Mouse (Mus musculus): ENCODE data around the gene Cd36. TPM values are rescaled to one million over a fixed set of nuclear protein-coding genes. Genes with fewer than 3 reads are reported as not detected.
"Not testable (repeated sequence)": the region's sequence is repeated elsewhere in the genome, so short reads cannot be mapped to it uniquely, and the experiment has no call there.

The Cd36 gene
- total and polyA plus RNA-seq, 3 experiments: 0.27 to 19.6 TPM; not detected in 1

GRCm38 (mm10) chr5:17923648-17924047 is 35.0 kb upstream of the Cd36 start:
- no peaks in the 10 kb centered on the region for H3K27me3 ChIP-seq (ENCODE audit: insufficient read depth, low read length)
- H3K9me3 ChIP-seq (replicated peaks): no peaks in the 10 kb centered on the region
- DNase-seq (ENCODE audit: low spot score) (no peak), ATAC-seq (ENCODE audit: extremely low read depth, insufficient number of reproducible peaks, low FRiP score, poor library complexity, severe bottlenecking) (no peak)
- no peak for TF ChIP-seq TAL1 (conservative IDR thresholded peaks at IDR 0.05; ENCODE audit: low read depth, low read length)
- TF ChIP-seq POLR2AphosphoS5 (IDR thresholded peaks at IDR 0.05; ENCODE audit: insufficient replicate concordance, low read depth, low read length): no peak
- TF ChIP-seq GATA1 (IDR thresholded peaks at IDR 0.05; ENCODE audit: borderline replicate concordance, low read length): no peak
- no peak for TF ChIP-seq CTCF (IDR thresholded peaks at IDR 0.05; ENCODE audit: low read depth, low read length)
- no peak for TF ChIP-seq GATA2 (IDR thresholded peaks at IDR 0.05; ENCODE audit: borderline replicate concordance, low read depth, low read length)
- H3K36me3 ChIP-seq (replicated peaks): no peaks in the 10 kb centered on the region
- no peak overlapping the region for H3K4me3 ChIP-seq (ENCODE audit: low read depth, low read length)
- H3K4me1 ChIP-seq (ENCODE audit: insufficient read depth, low read depth, low read length): peaks cover 10% of the 10 kb centered on the region

- Histone ChIP-seq H3K4me3 (ENCODE audit: low read depth, low read length) (no peak overlapping the region), H3K4me1 (ENCODE audit: insufficient read depth, low read depth, low read length) (peaks cover 4% of the 10 kb centered on the region; the same call in 1 of the 2 replicates), H3K36me3 (replicated peaks) (no peaks in the 10 kb centered on the region), H3K27me3 (ENCODE audit: insufficient read depth, low read length) (no peaks in the 10 kb centered on the region), H3K9me3 (replicated peaks) (no peaks in the 10 kb centered on the region)
- DNase-seq (ENCODE audit: low spot score): no peak
- ATAC-seq (ENCODE audit: extremely low read depth, insufficient number of reproducible peaks, low FRiP score, poor library complexity, severe bottlenecking): no peak
- no peak for TF ChIP-seq GATA2 (IDR thresholded peaks at IDR 0.05; ENCODE audit: borderline replicate concordance, low read depth, low read length)
- no peak for TF ChIP-seq POLR2AphosphoS5 (IDR thresholded peaks at IDR 0.05; ENCODE audit: insufficient replicate concordance, low read depth, low read length)
- no peak for TF ChIP-seq CTCF (IDR thresholded peaks at IDR 0.05; ENCODE audit: low read depth, low read length)
- no peak for TF ChIP-seq GATA1 (IDR thresholded peaks at IDR 0.05; ENCODE audit: borderline replicate concordance, low read length)
- TF ChIP-seq TAL1 (conservative IDR thresholded peaks at IDR 0.05; ENCODE audit: low read depth, low read length): no peak
These were observed 30.4 kb upstream of the Cd36 start for GRCm38 (mm10) chr5:17918966-17919365.

GRCm38 (mm10) chr5:17904766-17905165 is 16.2 kb upstream of the Cd36 start:
- no peaks in the 10 kb centered on the region for H3K9me3 ChIP-seq (replicated peaks)
- DNase-seq (ENCODE audit: low spot score): no peak
- no peaks in the 10 kb centered on the region for H3K36me3 ChIP-seq (replicated peaks)
- no peaks in the 10 kb centered on the region for H3K27me3 ChIP-seq (ENCODE audit: insufficient read depth, low read length)
- H3K4me1 ChIP-seq (ENCODE audit: insufficient read depth, low read depth, low read length): peaks cover 8% of the 10 kb centered on the region; the same call in 1 of the 2 replicates
- no peak for ATAC-seq (ENCODE audit: extremely low read depth, insufficient number of reproducible peaks, low FRiP score, poor library complexity, severe bottlenecking)
- no peak overlapping the region for H3K4me3 ChIP-seq (ENCODE audit: low read depth, low read length)
- TF ChIP-seq POLR2AphosphoS5 (IDR thresholded peaks at IDR 0.05; ENCODE audit: insufficient replicate concordance, low read depth, low read length): no peak
- no peak for TF ChIP-seq CTCF (IDR thresholded peaks at IDR 0.05; ENCODE audit: low read depth, low read length)
- TF ChIP-seq GATA1 (IDR thresholded peaks at IDR 0.05; ENCODE audit: borderline replicate concordance, low read length): no peak

DNA sequence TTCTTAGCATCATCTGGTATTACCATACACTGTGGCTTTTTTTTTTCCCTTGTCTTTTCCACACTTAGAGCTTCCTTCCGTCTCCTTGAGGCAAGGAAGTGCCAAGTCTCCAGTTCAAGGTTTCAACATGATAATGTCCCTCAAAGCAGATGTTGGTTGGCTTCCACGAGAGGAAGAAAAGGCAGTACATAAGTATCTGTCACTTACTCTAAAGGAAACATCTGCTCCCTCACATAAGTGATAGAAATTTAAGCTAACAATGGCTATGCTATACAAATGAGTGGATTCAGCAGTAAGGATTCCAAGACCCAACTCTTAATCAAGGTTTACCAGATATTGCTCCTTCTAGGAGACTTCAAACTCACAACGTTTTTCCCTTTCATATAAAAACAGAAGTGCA is 10.3 kb upstream of the Cd36 start:
- Histone ChIP-seq H3K27me3 (ENCODE audit: insufficient read depth, low read length) (no peaks in the 10 kb centered on the region), H3K4me3 (ENCODE audit: low read depth, low read length) (no peak overlapping the region), H3K4me1 (ENCODE audit: insufficient read depth, low read depth, low read length) (peaks cover 3% of the 10 kb centered on the region; the same call in 1 of the 2 replicates), H3K36me3 (replicated peaks) (no peaks in the 10 kb centered on the region), H3K9me3 (replicated peaks) (no peaks in the 10 kb centered on the region)
- no peak for ATAC-seq (ENCODE audit: extremely low read depth, insufficient number of reproducible peaks, low FRiP score, poor library complexity, severe bottlenecking)
- no peak for TF ChIP-seq GATA2 (IDR thresholded peaks at IDR 0.05; ENCODE audit: borderline replicate concordance, low read depth, low read length)
- no peak for TF ChIP-seq TAL1 (conservative IDR thresholded peaks at IDR 0.05; ENCODE audit: low read depth, low read length)
- TF ChIP-seq CTCF (IDR thresholded peaks at IDR 0.05; ENCODE audit: low read depth, low read length): no peak
- no peak for DNase-seq (ENCODE audit: low spot score)

DNA sequence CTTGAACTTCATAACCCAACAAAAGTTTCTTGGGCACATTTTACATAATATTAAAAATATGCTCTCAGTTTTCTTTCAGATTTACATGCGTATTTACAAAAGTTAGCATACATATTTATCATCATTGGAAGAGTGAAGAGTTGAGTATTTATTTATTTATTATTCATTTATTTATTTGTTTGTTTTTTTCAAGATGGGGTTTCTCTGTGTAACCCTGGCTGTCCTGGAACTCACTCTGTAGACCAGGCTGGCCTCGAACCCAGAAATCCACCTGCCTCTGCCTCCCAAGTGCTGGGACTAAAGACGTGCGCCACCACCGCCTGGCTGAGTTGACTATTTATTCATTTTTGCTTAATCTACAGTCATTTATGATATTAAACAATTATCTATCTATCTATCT is 9.0 kb upstream of the Cd36 start:
- not testable (repeated sequence) for H3K4me3 ChIP-seq (ENCODE audit: low read depth, low read length); ATAC-seq (ENCODE audit: extremely low read depth, insufficient number of reproducible peaks, low FRiP score, poor library complexity, severe bottlenecking); H3K4me1 ChIP-seq (ENCODE audit: insufficient read depth, low read depth, low read length); H3K36me3 ChIP-seq (replicated peaks); DNase-seq (ENCODE audit: low spot score); H3K9me3 ChIP-seq (replicated peaks); H3K27me3 ChIP-seq (ENCODE audit: insufficient read depth, low read length)

- Histone ChIP-seq H3K9me3 (replicated peaks) (no peaks in the 10 kb centered on the region), H3K4me3 (ENCODE audit: low read depth, low read length) (no peak overlapping the region), H3K27me3 (ENCODE audit: insufficient read depth, low read length) (no peaks in the 10 kb centered on the region), H3K36me3 (replicated peaks) (no peaks in the 10 kb centered on the region), H3K4me1 (ENCODE audit: insufficient read depth, low read depth, low read length) (peaks cover 6% of the 10 kb centered on the region; the same call in 1 of the 2 replicates)
- ATAC-seq (ENCODE audit: extremely low read depth, insufficient number of reproducible peaks, low FRiP score, poor library complexity, severe bottlenecking): no peak
- no peak for DNase-seq (ENCODE audit: low spot score)
- TF ChIP-seq TAL1 (conservative IDR thresholded peaks at IDR 0.05; ENCODE audit: low read depth, low read length) (no peak), GATA1 (IDR thresholded peaks at IDR 0.05; ENCODE audit: borderline replicate concordance, low read length) (no peak), POLR2AphosphoS5 (IDR thresholded peaks at IDR 0.05; ENCODE audit: insufficient replicate concordance, low read depth, low read length) (no peak), GATA2 (IDR thresholded peaks at IDR 0.05; ENCODE audit: borderline replicate concordance, low read depth, low read length) (no peak), CTCF (IDR thresholded peaks at IDR 0.05; ENCODE audit: low read depth, low read length) (no peak)
These were observed 5.1 kb upstream of the Cd36 start for GRCm38 (mm10) chr5:17893577-17894172.

DNA sequence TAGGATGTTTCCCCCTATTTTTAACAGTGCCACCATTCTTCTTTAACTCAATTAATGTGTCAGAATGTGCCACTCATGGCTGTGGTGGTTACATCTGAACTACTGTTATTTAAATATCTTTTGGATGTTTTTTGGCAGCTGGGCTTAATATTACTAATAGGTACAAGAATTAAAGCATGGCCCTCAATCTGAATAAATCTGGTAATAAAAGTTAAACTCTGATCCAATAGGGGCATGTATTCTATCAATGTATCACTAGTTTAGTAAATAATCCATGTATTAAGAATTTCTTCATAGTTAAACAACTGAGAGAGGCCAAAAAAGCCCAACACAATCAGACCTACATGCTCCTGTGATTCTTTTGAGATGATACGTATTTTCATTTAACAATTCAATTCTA is 690 bp upstream of the Cd36 start:
- Histone ChIP-seq H3K9me3 (replicated peaks) (no peaks in the 10 kb centered on the region), H3K27me3 (ENCODE audit: insufficient read depth, low read length) (no peaks in the 10 kb centered on the region), H3K36me3 (replicated peaks) (no peaks in the 10 kb centered on the region), H3K4me1 (ENCODE audit: insufficient read depth, low read depth, low read length) (peaks cover 11% of the 10 kb centered on the region; the same call in 1 of the 2 replicates), H3K4me3 (ENCODE audit: low read depth, low read length) (no peak overlapping the region)
- DNase-seq (ENCODE audit: low spot score): no peak
- TF ChIP-seq TAL1 (conservative IDR thresholded peaks at IDR 0.05; ENCODE audit: low read depth, low read length) (no peak), GATA2 (IDR thresholded peaks at IDR 0.05; ENCODE audit: borderline replicate concordance, low read depth, low read length) (no peak), GATA1 (IDR thresholded peaks at IDR 0.05; ENCODE audit: borderline replicate concordance, low read length) (no peak), CTCF (IDR thresholded peaks at IDR 0.05; ENCODE audit: low read depth, low read length) (no peak), POLR2AphosphoS5 (IDR thresholded peaks at IDR 0.05; ENCODE audit: insufficient replicate concordance, low read depth, low read length) (no peak)
- no peak for ATAC-seq (ENCODE audit: extremely low read depth, insufficient number of reproducible peaks, low FRiP score, poor library complexity, severe bottlenecking)
